Mouse (Mus musculus): ENCODE results near the gene Ssbp2.

Ssbp2 gene

GRCm38 (mm10) chr13:91634123-91634522 lies 174.0 kb downstream of the Ssbp2 start:
- DNase-seq (ENCODE audit: low spot score in 2 of 2) = no peak

GRCm38 (mm10) chr13:91635957-91636356 lies 175.9 kb downstream of the Ssbp2 start:
- DNase-seq (ENCODE audit: low spot score in 2 of 2) = no peak

GRCm38 (mm10) chr13:91636814-91637213 lies 176.7 kb downstream of the Ssbp2 start:
- peak; percentile 30 to 77 for DNase-seq (ENCODE audit: low spot score in 2 of 2)

- no peak for DNase-seq (ENCODE audit: low spot score in 2 of 2)
Measured at GRCm38 (mm10) chr13:91638836-91639235, 178.8 kb downstream of the Ssbp2 start.

- no peak for DNase-seq (ENCODE audit: low spot score in 2 of 2)
Measured at GRCm38 (mm10) chr13:91640219-91640618, 180.1 kb downstream of the Ssbp2 start.

GRCm38 (mm10) chr13:91648240-91648639 lies 188.2 kb downstream of the Ssbp2 start:
- peak in 1 of 2 experiments; percentile 27 for DNase-seq (ENCODE audit: low spot score in 2 of 2)

GRCm38 (mm10) chr13:91649926-91650325 lies 189.8 kb downstream of the Ssbp2 start:
- no peak for DNase-seq (ENCODE audit: low spot score in 2 of 2)

- DNase-seq (ENCODE audit: low spot score in 2 of 2) = no peak
Measured at GRCm38 (mm10) chr13:91661068-91661795, 201.1 kb downstream of the Ssbp2 start.

GRCm38 (mm10) chr13:91662751-91663150 lies 202.7 kb downstream of the Ssbp2 start:
- DNase-seq (ENCODE audit: low spot score in 2 of 2) = no peak

- DNase-seq (ENCODE audit: low spot score in 2 of 2) = no peak
Measured at GRCm38 (mm10) chr13:91673241-91673640, 213.2 kb downstream of the Ssbp2 start.

GRCm38 (mm10) chr13:91680764-91681437 lies 220.8 kb downstream of the Ssbp2 start:
- no peak for DNase-seq (ENCODE audit: low spot score in 2 of 2)

- DNase-seq (ENCODE audit: low spot score in 2 of 2) = no peak
Measured at GRCm38 (mm10) chr13:91681474-91681873, 221.4 kb downstream of the Ssbp2 start.

GRCm38 (mm10) chr13:91690118-91690517 lies 230.0 kb downstream of the Ssbp2 start:
- no peak for DNase-seq (ENCODE audit: low spot score in 2 of 2)

GRCm38 (mm10) chr13:91693615-91694014 lies 233.5 kb downstream of the Ssbp2 start:
- DNase-seq (ENCODE audit: low spot score in 2 of 2) = no peak

GRCm38 (mm10) chr13:91695406-91695805 lies 235.3 kb downstream of the Ssbp2 start:
- DNase-seq (ENCODE audit: low spot score in 2 of 2) = no peak

GRCm38 (mm10) chr13:91696109-91696645 lies 236.1 kb downstream of the Ssbp2 start:
- no peak for DNase-seq (ENCODE audit: low spot score in 2 of 2)

- no peak for DNase-seq (ENCODE audit: low spot score in 2 of 2)
Measured at GRCm38 (mm10) chr13:91697011-91697410, 236.9 kb downstream of the Ssbp2 start.

GRCm38 (mm10) chr13:91702337-91702736 lies 242.3 kb downstream of the Ssbp2 start:
- no peak for DNase-seq (ENCODE audit: low spot score in 2 of 2)

- no peak for DNase-seq (ENCODE audit: low spot score in 2 of 2)
Measured at GRCm38 (mm10) chr13:91719487-91719886, 259.4 kb downstream of the Ssbp2 start.

GRCm38 (mm10) chr13:91723108-91723735 lies 263.1 kb downstream of the Ssbp2 start:
- DNase-seq (ENCODE audit: low spot score in 2 of 2) = no peak

GRCm38 (mm10) chr13:91723736-91724119 lies 263.6 kb downstream of the Ssbp2 start:
- no peak for DNase-seq (ENCODE audit: low spot score in 2 of 2)

- no peak for DNase-seq (ENCODE audit: low spot score in 2 of 2)
Measured at GRCm38 (mm10) chr13:91724211-91724610, 264.1 kb downstream of the Ssbp2 start.

GRCm38 (mm10) chr13:91725130-91725529 lies 265.0 kb downstream of the Ssbp2 start:
- no peak for DNase-seq (ENCODE audit: low spot score in 2 of 2)
